Mouse (Mus musculus) small intestine, adult 2 months (tissue): Measurements from ENCODE around the gene Olfr1325.

Source experiments
- CTCF ChIP-seq: fragments of 200-500 bp; IDR thresholded peaks from 2 replicates; pipeline ENCODE4 v1.5.1; 2012; ENCODE audit warnings: low read depth, mild to moderate bottlenecking, control low read depth, inconsistent platforms, low read length, moderate library complexity, mixed read lengths; ENCODE audit not compliant: insufficient replicate concordance, insufficient read length; ENCODE audit errors: extremely low read depth
- POLR2A ChIP-seq: fragments of 200-500 bp; IDR thresholded peaks from 2 replicates; pipeline ENCODE4 v1.6.1; 2012; ENCODE audit warnings: low read depth, mild to moderate bottlenecking, control low read depth, inconsistent platforms, low read length, moderate library complexity

GRCm38 (mm10) chrX:74592379-74592778, at the start of gene Olfr1325:
- TF ChIP-seq POLR2A = no peak
- no peak for TF ChIP-seq CTCF
